Mouse (Mus musculus): ENCODE data around the gene Smpx. TPM values are rescaled to one million over a fixed set of nuclear protein-coding genes. Genes with fewer than 3 reads are reported as not detected.

Gene Smpx
- not detected in 2 replicates for total RNA-seq (2023)

GRCm38 (mm10) chrX:157698862-157699261 lies at the start of gene Smpx:
Gene Smpx, plus strand, starts transcription at chrX:157698910.

Other genes starting within 250 kb of the Smpx start
- 10.1 and 15.0 TPM in 2 replicates for gene Sms, start 206.6 kb upstream of the Smpx start, total RNA-seq (2023)
- 1.4 TPM in 1 of 2 replicates, not detected in the other for gene Yy2, start 129.9 kb upstream of the Smpx start, total RNA-seq (2023)
- gene Mbtps2, start 100.2 kb upstream of the Smpx start, total RNA-seq (2023): 6.3 and 10.2 TPM in 2 replicates
- gene Klhl34, start 119.5 kb downstream of the Smpx start, total RNA-seq (2023): not detected in 2 replicates

All from neutrophil, adult 65 days (primary cell).